Mouse (Mus musculus) kidney, adult 9 months (tissue): ENCODE measurements around the gene Olfr173.

Experiments used
- DNase-seq: peaks from one replicate; pipeline ENCODE4 v3.0.0; 2022

Gene Olfr173

DNA sequence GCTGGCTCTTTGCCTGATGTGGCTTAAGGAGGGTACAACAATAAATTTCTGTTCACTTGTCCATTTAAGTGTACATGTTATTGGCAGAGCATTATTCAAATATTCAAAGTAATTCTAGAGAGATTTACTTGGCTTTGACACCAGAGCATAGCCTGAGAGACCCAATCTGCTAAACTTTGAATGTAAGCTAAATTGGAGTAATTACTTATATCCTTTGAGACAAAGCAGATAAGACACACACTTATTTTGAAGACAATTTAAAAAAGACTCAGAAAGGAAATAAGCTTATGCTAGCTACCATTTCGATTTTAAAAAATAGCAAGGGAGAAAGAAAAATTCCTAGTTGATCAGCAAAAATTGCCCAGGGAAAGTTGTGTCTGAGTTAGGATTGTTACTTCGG, at the start of gene Olfr173:
Gene Olfr173, minus strand, starts transcription at position 101 of the 400 bp plus-strand sequence.
- no peak for DNase-seq

DNA sequence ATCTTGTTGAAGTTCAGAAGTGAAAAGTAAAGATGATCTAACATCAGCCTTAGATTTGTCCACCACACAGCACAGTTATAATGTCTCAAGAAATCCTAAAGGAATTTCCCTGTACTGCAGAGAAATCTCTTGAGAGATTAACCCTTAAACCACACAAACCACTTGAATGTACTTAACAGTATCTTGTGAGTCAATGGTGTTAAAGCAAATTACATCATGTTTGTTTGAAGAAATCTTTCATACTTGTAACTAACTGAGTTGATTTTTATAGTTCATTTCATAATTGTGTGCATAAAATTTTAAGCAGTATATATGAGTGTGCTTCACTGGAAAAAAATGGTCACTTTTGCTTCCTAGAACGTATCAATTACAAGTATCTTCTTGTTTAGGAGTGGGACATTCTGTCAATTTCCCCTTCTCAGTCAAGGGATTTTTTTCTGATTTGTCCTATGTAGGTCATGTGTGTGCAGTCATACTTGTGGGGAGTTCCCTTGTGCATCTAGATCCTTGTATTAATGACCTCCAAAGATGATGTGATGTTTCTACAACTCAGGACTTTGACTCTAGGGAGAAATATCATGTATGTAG, 26.8 kb upstream of the Olfr173 start, which contains the start of gene Olfr175-ps1:
Gene Olfr175-ps1, minus strand, starts transcription at position 51 of the 588 bp plus-strand sequence.
- DNase-seq, result no peak

DNA sequence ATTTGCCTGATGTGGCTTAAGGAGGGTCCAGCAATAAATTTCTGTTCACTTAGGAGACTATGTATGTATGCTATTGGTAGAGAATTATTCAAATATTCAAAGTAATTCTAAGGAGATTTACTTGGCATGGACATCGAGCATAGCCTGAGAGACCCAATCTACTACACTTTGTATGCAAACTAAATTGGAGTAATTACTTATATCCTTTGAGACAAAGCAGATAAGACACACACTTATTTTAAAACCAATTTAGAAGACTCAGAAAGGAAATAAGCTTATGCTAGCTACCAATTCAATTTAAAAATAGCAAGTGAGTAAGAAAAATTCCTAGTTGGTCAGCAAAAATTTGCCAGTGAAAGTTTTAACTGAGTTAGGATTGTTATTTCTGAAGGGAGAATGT, 37.0 kb downstream of the Olfr173 start, which contains the start of gene Olfr172:
Gene Olfr172, minus strand, starts transcription at position 101 of the 400 bp plus-strand sequence.
- no peak for DNase-seq

DNA sequence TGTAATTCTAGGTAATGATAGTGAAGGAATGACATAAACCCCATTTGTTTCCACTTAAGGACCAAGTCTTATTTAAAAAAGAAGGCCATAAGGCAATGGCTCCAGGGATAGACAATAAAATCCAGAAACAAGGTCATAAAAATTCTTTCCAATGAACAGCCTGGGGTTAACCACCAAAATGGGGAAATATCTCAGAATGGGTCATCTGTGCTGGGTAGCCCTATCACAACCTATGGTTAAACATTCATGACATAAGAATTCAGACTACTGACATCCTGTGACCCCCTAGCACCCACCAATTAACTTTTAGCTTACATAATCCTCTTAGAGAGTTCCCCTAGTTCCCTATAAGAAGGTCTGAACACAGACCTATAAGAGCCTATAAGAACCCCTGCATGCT, 43.9 kb downstream of the Olfr173 start:
- DNase-seq, result no peak

DNA sequence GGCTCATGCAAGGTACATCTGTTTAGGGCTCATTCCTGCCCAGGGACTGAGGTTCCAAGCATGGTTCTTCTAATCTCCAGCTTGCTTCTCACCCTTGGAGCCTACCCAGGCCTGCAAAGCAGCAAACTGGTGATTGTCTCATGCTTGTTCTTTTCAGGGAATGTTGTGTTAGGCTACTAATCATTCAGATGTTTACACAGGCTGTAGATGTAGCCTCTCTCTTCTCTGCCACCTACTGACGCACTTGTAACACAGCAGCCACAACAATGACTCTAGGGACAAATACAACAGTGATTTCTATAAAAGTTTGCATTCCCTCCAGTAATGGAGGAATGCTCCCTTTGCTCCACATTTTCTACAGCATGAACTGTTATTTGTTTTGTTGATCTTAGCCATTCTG, 48.8 kb downstream of the Olfr173 start:
- no peak for DNase-seq

DNA sequence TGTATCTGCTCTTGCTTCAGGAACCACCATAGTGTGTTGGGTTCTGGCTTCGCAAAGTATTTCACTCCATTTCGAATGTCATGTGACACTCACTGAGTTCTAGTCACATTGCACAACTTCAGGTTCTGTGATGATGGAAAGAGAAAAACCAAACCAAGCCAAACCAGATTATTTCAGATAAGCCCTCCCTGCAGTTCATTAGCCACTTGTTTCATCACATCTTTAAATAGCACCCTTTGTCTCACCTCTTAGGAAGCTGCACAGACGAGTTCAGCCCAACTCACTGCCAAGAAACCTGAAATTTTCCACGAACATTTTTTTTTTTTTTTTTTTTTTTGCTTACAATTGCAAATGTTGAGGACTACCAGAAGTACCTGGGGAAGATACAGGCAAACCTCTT, 53.4 kb downstream of the Olfr173 start:
- DNase-seq, result no peak
